Mouse (Mus musculus) yolk sac, embryonic 10.5 days (tissue): ENCODE results near the gene Tarm1.

Experiments used
- DNase-seq: peaks from one replicate; pipeline ENCODE4 v3.0.0-alpha.2; 2017; ENCODE audit warnings: low spot score

Gene Tarm1

DNA sequence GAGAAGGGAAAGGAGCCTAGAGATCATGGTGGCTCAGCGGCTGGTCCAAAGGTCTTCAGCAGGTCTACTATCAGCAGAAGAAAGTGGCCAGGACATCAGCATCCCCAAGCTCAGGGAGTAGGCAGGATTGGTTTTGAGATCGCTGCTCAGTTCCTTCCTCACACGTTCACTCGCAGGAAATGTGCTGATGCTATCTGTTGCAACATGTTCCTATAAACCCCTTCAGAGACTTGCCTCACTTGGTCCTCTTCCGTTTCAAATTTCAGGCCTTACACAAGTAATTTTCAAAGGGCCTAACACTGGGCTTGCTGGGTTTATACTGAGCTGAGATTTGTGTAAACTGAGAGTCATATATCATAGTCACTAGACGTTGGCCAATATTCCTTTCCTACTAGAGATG, at the start of gene Tarm1:
TSS of gene Tarm1 (minus strand) at position 186 of the 400 bp plus-strand sequence.
- DNase-seq, result no peak

DNA sequence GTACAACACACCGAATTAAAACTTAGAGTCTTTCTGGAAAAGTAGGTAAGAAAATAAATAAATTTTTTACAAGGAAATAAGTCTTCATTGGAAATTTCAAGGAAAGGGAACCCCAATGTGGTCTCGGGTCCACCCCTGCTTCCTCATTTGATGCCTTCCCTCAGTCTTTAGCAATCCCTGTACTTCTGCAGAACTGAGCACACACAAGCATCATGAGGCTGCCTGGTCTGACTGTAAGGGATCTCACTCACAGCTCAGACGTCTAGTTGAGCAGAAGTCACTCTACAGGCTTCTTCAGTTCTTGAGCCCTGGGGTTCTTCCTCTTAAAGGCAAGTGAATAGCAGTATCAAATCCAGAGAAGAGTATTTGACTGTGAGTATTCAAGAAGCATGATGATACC, 3.5 kb upstream of the Tarm1 start:
- DNase-seq, result no peak

DNA sequence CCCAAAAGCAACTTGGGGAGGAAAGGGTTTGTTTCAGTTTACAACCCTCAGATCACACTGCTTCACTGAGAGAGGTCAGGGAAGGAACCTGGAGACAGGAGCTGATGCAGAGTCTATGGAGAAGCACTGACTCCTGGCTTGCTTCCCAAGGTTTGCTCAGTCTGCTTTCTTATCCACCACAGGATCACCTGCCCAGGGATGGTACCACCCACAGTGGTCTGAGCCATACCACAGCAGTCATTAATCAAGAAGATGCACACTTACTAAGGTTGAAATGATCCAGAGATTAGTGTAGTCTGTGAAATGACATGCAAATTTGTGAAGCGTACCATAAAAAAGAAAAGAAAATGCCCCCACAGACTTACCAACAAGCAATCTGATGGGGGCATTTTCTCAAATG, 2.0 kb downstream of the Tarm1 start:
- DNase-seq, result no peak

DNA sequence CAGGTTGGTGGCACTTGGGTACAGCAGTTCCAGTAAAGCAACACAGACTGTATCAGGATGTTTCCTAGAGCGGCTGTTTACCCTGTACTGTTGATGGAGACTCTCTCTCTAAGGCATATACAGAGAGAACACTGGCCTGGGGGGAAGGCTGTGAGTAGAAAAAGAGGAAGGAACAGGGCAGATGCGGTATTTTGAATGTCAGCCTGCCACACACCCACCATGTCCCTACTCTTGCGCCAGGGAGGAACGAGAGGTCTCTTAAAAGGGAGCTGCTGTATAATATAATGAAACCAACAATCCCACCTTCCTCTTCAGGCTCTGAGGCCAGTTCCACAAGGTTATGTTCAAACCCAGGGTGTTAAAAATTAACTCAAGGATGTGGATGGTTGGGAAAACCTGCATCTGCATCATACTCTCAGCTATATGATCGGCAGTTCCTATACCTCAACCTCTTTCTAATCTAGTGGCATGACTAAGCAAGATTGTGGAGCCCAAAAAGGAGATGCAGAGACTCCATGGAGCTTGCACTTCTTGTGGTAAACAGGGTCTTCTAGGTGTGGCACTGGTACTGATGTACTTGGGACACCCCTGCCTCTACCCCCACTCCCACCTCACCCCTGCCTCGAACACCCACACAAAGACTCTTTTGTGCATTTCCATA, 20.3 kb downstream of the Tarm1 start:
- no peak for DNase-seq

DNA sequence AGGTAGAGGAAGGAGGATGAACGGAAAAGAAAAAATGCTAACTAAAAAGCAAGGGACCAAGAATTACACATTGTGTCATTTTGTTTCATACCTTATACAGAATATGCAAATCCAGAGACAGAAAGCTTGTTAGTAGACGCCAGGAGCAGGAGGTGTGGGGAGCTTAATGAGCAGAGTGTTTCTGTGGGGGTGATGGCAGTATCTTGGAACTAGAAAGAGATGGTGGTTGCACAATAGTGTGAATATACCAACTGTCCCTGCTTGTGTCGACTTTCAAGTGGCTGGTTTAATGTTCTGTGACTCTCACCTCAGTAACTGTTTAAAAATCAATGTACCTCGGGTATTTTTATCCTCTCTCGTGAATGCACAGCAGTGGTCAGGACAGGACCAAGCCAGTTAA, 25.7 kb downstream of the Tarm1 start:
- DNase-seq, result no peak

DNA sequence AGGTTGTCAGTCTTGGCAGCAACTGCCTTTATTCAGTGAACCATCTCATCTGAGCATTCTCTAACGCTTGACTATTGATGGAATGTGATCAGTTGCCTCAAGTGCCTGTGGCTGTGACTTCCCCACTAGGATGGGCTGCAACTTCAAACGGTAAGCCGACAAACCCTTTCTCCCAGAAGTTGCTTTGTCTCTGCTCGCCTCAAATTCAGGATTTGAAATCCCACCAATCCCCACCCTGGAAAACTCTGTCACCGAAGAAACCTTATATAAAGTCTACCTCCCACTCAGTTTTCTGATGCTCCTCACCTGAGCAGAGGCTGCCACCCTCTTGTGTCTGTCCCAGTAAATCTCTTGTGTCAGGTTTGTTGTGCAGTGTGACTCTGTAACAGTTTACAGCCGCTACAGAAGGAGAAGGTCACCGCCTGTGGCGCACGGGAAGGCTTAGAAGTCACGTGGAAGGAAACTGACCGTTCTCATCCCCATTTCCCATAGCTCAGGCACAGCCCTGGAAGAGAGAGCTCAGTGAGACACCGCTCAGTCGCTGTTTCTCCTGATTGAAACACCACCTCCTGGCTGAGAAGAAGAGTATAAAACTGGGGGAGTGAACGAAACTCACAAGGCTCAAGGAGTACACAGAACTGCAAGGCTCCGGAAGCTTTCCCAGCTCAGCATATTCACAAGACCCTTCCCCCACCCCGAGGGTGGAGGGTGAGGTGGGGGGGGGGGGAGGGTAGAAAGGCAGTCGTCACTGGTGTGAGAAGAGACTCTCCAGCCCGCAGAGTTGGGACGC, 27.9 kb downstream of the Tarm1 start:
- DNase-seq, result peak; percentile 36

DNA sequence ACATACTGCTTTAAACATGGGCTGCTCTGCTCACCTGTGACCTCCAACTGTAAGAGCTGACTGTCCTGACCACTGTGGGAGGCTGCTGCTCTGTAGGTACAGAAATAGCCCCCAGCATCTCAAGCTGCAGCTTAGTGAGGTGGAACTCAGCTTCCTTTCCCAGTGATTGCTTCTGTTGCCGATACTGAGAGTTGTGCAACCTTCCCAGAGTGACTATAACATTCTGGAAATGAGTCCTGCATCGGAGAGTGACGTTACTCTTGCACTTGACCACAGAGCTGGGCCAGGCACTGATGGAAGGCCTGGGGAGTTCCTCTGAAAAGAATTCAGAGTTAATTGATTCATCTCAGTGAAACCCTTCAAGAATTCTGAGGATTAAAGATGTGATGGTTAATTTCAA, 29.6 kb downstream of the Tarm1 start:
- DNase-seq, result no peak

DNA sequence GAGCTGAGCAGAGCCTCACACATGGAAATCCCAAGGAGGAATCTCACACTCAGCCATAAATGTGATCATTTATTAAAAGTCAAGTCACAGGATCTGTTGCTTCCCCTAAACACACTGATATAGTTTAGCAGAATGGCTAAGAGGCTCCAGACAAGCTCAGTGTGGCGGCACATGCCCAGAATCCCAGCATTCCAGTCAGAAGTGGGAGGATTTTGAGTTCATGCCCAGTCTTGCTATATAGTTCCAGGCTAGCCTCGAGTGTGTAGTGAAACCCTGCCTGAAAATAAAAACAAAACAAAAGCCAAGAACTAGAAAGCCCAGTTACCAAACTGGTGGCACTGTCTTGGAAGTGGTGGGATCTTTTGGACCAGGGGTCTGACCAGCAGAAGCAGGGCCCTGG, 33.8 kb downstream of the Tarm1 start:
- DNase-seq, result no peak

DNA sequence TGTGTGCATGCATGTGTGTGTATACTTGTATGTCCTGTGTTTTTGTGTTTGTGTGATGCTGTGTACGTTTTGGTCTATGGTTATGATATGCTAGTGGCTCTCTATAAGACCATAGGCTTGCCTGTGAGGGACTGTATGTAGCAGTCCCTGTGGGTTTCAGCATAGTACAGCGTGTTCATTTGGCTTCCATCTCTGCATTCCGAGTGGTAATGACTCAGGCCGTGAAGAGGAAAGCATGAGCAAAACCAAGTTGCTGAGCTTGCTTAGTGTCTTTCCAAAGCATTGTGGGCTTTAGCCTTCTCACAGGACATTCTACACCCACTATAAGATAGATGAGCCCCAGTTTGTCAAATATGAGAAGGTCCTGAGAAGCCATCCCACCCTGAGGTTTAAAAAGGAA, 39.1 kb downstream of the Tarm1 start:
- no peak for DNase-seq

DNA sequence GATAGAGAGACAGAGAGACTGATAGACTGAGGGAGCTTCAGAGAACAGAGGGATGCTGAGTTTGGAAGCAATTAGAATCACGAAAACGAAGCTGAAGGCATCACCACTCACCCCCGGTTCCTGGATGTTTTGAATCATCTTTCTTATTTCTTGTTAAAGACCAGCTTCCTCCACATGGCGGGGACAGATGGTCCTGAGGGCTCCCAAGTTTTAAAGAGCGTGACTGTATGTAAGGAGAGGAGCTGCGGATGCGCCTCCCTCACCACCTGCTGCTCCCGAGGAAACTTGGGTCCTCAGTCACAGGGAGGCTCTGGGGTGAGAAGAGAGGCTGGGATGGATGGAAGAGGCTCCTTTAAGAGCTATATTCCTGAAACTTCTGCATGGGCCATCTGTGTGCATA, 42.2 kb downstream of the Tarm1 start:
- DNase-seq, result no peak

DNA sequence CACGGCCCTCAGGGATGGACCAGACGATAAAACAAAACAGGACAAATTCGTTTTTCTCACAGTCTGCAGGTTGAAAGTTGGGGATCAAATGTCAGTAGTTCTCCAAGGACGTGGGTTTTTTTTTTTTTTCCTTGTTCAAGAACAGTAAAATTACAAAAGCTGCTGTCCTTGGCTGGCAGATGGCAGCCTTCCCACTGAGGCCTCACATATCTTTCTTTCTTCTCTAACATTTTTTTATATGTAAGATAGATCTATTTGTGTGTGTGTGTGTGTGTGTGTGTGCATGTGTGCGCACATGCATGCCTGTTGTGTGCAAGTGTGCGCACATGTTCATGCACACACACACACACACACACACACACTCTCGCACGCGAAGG, 44.6 kb downstream of the Tarm1 start:
- DNase-seq, result no peak

DNA sequence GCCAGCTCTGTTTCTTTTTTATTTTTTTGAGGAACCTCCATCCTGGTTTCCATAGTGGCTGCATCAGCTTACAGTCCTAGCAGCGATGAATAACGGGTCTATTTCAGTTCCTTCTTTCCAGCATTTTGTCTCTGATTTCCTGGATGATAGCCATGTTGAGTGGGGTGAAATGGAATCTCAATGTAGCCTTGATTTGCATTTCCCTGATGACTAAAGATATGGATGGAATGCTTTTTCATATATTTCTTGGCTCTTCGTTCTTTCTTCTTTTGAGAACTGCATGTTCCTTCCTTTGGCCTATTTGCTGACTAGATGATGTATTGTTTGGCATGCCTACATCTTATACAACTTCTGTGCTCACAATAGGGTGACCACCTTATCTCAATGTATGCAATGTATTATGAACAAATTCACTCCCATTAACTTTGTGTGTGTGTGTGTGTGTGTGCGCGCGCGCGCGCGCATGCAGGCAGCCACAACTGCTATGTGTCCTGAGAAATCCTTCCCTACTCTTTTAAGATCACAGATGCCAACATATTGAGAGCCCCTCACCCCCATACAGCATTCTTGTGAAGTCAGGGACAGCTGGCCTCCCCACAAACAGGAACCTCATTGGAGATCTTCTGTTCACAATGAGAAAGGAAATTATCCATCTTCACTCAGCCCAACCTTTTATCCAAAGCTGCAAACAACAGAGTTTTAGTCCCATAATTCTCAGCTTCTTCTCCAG, 45.1 kb downstream of the Tarm1 start:
- DNase-seq, result no peak

DNA sequence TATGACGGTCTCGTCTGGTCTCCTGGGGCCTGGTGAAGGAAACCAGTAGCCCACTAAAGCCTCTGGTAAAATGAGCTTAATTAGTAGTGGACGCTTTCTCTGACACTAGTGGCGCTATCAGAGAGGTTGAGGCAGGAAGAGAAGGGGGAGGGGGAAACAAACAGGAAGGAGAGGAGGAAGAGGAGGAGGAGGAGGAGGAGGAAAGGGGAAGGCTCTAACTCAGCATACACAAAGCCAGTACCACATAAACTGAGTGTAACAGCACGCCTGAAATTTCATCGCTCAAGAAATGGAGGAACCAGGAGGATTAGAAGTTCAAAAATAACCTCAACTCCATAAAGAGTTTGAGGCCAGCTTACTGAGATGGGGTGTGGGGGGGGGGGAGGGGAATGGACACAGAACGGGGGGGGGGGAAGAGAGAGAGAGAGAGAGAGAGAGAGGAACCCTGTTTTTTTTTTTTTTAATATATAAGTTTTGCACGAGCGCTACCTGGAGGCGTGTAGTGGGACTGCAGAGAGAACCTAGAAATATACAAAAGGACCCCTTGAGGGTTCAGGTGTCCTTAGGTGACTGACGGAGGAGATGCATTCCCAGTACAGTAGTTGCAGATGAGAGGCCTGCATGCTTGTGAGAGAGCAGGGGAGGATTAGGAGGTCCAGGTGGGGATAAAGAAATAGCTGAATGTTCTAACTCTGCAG, 48.8 kb downstream of the Tarm1 start:
- no peak for DNase-seq

DNA sequence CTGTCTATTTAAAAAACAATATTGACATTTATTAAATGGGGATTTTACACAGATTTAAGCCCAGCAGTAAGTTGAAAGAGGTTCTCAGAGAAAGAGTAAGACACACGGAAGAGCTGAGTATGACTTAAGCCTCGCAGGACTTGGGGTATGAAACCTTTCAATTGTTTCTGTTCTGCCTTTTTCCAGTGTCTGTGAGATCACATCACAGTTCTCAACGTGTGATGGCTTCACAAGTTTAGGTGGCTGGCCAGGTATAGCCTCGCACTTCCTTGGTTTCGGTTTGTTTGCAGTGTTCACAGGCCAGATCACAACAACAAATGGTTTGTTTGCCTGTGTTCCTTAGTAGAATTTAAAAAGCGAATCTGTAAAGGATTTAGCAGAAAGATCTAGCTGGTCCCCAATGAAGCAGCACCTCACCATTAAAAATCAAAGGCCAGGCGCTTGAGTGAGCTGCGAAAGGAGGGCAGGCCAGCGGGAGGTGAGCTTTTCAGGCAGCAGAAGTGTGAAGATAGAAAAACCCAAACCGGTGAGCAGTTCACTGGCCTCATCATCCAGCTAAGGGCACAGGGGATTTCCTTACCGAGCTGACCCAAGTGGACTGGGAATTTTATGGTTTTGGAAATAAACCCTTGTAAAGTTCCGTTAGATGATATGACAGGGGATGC, 49.5 kb downstream of the Tarm1 start:
- no peak for DNase-seq

DNA sequence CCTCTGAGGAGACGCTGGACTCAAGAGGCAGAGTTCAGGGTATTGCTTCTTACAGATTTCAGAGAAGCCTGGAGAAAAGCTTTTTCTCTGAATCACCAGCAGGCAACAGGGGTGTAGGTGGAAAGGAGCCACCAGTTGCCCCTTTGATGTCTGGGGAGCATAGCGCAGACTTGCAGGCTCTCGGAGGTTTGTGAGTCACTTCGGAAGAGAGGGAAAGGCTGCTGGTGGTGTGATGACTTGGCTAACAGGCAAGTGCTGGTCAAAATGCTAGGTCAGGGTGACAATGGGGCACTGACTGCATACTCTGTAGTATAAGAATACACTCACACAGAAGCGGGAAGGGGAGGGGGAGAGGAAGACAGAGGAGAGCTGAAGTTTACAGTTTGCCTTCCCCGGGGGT, 51.3 kb downstream of the Tarm1 start:
- DNase-seq, result peak; percentile 26

DNA sequence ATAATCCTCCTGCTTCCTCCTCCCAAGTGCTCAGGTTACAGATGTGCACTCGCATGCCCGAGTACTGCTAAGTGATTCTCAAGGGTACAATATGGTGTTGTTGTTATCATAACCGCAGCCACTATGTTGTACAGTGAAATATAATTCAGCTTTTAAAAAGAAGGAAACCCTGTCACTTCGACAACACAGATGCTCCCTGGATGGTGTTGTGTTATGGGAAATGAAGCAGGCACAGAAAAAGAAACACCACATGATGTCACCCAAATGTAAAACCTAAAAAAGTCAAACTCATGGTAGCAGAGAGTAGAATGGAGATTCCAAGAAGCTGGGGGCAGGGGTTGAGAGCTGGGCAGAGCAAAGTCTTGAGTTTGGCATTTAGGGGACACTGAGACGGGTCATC, 51.8 kb downstream of the Tarm1 start:
- DNase-seq, result no peak

DNA sequence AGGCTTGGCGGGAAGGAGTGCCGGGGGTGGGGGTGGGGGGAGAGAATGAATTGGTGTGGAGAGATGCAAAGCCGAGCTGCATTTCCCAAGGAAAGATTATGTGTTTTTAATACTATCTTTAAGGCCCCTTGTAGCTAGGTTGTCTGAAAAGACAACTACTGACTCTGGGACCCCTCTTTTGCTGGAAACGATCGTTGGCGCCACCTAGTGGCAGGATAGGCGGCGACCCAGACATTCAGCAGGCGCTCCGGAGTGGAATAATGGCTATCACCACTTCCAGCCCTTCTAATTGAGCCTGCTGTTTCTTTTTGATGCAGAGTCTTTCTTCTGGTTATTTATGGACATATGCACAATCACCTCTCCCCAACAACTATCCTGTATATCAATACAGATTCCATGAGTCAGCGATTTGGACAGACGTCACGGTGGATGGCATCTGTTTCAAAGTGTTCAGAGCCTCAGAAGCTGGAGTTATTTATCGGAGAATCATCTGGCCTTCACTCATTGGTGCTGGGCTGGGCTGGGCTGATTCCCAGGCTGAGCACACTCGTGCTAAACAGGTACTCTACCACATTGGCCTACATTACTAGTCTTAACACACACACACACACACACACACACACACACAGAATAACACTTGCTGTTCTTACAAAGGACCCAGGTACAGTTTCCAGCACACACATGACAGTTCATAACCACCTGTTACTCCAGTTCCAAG, 53.5 kb downstream of the Tarm1 start:
- peak; percentile 60 for DNase-seq

DNA sequence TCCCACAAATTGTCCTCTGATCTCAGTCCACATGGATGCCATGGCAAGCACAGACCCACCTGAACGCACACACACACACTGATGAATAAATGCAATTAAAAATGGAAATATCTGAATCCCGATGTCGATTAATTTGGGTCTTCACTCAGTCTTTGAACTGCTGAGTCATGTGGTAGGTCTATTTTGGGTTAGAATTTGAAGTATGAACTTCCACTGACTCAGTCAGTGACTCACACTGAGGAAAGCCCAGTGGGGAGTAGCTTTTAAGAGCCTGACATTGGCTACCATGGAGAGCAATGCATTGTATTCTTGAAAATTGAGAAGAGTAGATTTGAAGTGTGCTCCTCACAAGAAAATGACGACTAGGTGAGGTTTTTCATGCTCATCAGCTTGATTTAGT, 55.4 kb downstream of the Tarm1 start:
- DNase-seq, result no peak

DNA sequence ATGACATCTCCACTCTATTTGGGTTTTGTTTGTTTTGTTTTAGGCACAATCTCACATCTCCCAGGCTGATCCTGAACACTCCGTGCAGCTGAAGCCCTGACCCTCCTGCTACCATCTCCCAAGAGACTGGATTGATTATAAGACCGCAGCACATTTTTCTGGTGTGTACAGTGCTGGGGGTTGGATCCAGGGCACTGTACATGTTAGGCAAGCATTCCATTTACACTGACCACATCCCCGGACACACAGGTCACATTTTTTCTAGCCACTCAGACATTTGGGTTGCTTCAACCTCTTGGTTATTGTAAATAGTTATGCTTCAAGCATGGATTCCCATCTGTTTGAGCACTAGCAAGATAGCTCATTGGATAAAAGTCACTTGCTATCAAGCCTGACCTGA, 55.8 kb downstream of the Tarm1 start:
- DNase-seq, result no peak

DNA sequence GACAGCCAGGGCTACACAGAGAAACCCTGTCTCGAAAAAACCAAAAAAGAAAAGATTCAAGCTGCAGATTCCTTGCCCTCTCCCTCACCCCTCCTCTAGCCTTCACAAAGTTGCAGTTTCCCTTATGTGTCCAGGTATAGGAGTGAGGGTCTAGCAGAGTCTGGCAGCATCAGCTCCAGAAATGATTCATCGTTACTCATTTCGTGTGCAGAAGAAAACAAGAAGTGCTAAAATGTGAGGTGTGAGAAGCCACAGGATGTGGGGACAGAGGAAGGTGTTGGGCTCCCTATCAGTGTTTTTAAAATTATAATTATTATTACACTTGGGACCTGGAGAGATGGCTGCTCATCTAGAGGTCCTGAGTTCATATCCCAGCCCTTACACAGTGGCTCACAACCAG, 57.7 kb downstream of the Tarm1 start:
- no peak for DNase-seq

DNA sequence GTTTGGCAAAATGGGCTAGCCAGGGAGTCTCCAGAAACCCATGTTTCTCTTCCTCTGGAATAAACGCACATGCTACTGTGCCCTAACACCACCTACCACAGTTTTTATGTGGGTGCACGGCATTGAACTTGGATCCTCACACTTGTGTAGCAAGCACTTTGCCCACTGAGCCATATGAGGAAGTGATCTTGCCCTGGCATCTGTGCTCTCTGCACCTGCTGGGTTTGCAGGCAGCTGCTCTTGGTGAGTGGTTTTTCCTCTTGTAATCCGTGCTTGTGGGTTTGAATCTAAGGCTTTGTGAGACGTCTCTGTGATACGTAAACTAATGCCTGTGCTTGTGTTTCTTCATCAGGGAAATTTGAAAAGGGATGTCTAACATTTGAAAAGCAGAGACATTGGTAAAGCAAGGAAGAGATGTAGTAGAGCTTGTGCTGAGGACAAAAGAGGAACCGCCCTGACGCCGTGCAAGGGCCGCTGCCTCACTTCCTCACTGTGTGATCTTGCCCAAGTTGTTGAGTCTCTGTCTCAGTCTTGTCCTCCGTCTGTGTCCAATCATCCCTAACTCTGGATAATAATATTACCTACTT, 59.9 kb downstream of the Tarm1 start:
- DNase-seq, result no peak
